Mouse (Mus musculus) brain, embryonic 14.5 days (tissue): ENCODE results near the gene Med13l. TPM values are rescaled to one million over a fixed set of nuclear protein-coding genes. Genes with fewer than 3 reads are reported as not detected.

Experiments
- DNase-seq: peaks from one replicate; pipeline ENCODE4 v3.0.0-alpha.2; 2011; ENCODE audit warnings: low read depth
- CTCF ChIP-seq: fragments of 200-500 bp; IDR thresholded peaks from 2 replicates; pipeline ENCODE4 v1.5.1; 2012; ENCODE audit warnings: inconsistent platforms, mild to moderate bottlenecking, moderate library complexity, borderline replicate concordance; ENCODE audit not compliant: insufficient read depth, insufficient read length; ENCODE audit errors: extremely low read depth
- POLR2A ChIP-seq: fragments of 200-500 bp; IDR thresholded peaks from 2 replicates; pipeline ENCODE4 v1.6.1; 2012; ENCODE audit warnings: mild to moderate bottlenecking, inconsistent platforms, borderline replicate concordance; ENCODE audit not compliant: poor library complexity, insufficient read depth, insufficient read length, severe bottlenecking; ENCODE audit errors: extremely low read depth
- polyA plus RNA-seq: library from polyadenylated mRNA; depleted of rRNA; stranded (reverse); fragments of >200 nt; gene quantifications from 2 replicates; pipeline ENCODE4 v1.2.3, GENCODE M21; 2012

The Med13l gene
- polyA plus RNA-seq, 1 experiment = 25.9 TPM

GRCm38 (mm10) chr5:118675697-118676096 lies 115.2 kb downstream of the Med13l start:
- no peak for TF ChIP-seq POLR2A
- no peak for TF ChIP-seq CTCF
- DNase-seq = no peak

GRCm38 (mm10) chr5:118676151-118676918 lies 115.9 kb downstream of the Med13l start:
- TF ChIP-seq POLR2A (no peak), CTCF (no peak)
- no peak for DNase-seq

GRCm38 (mm10) chr5:118679283-118679835 lies 118.9 kb downstream of the Med13l start:
- DNase-seq = peak; percentile 27
- TF ChIP-seq POLR2A = no peak
- TF ChIP-seq CTCF = no peak

- TF ChIP-seq POLR2A = no peak
- DNase-seq = no peak
These were observed 120.4 kb downstream of the Med13l start for GRCm38 (mm10) chr5:118680853-118681252.

- TF ChIP-seq CTCF = no peak
- no peak for TF ChIP-seq POLR2A
- DNase-seq = no peak
These were observed 121.5 kb downstream of the Med13l start for GRCm38 (mm10) chr5:118682007-118682406.

GRCm38 (mm10) chr5:118685145-118685544 lies 124.7 kb downstream of the Med13l start:
- TF ChIP-seq POLR2A (no peak), CTCF (no peak)
- no peak for DNase-seq

GRCm38 (mm10) chr5:118686021-118686420 lies 125.5 kb downstream of the Med13l start:
- no peak for TF ChIP-seq POLR2A
- TF ChIP-seq CTCF = no peak
- DNase-seq = no peak

- TF ChIP-seq CTCF (no peak), POLR2A (no peak)
- no peak for DNase-seq
These were observed 128.7 kb downstream of the Med13l start for GRCm38 (mm10) chr5:118688886-118689835.

GRCm38 (mm10) chr5:118691025-118691709 lies 130.7 kb downstream of the Med13l start:
- DNase-seq = no peak
- TF ChIP-seq CTCF (no peak), POLR2A (no peak)

- TF ChIP-seq POLR2A = no peak
- no peak for TF ChIP-seq CTCF
- DNase-seq = no peak
These were observed 131.2 kb downstream of the Med13l start for GRCm38 (mm10) chr5:118691710-118692040.

GRCm38 (mm10) chr5:118693996-118694395 lies 133.5 kb downstream of the Med13l start:
- no peak for DNase-seq
- TF ChIP-seq CTCF (no peak), POLR2A (no peak)
